Mouse (Mus musculus): ENCODE measurements around the gene Isca2.

Isca2 gene

DNA sequence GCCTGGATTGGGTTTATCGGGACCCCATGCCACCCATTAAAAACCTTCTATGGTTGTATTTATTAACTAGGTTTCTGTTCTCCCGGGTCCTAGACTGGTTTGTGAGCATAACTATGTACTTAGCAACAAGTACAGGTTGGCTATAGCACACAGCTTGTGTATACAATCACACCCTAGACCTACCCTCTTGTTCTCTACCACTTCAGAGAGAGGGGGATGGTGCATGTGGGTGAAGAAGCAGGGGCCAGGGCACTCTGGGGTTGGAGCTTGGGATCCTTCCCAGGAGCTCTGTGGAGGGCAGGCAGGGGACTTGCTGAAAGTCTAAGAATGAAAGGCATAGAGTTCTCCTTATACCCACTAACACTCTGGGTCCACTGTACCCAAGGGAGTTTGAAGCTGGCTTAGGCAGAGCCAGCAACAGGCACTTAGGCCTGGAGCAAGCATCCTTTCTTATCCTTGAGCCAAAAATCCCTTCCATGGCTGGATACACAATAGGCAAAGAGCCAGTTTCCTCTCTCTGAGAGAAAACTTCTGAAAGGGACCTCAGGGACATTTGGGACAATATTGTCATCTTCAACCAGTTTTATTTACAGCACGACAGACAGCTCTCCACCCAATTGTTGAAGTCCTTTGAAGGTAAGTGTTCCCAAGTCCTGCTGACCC is 41.7 kb downstream of the Isca2 start:
- DNase-seq (ENCODE audit: low spot score in 2 of 2), result no peak

DNA sequence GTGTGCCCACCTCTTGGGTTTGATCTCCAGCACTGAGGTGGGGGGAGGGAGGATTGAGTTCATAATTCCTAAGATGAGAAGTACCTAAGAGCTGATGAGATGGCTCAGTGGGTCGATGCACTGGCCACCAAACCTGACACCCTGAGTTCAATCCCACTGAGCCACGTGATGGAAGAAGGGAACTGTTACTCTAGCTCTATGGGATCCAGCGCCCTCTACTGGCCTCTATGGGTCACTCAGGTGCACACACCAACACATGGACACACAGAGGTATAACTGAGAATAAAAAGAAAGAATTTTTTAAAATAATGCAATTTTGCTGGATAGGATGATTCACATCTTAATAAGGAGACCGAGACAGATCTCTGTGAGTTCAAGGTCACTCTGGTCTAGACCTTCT is 45.4 kb downstream of the Isca2 start:
- no peak for DNase-seq (ENCODE audit: low spot score in 2 of 2)

DNA sequence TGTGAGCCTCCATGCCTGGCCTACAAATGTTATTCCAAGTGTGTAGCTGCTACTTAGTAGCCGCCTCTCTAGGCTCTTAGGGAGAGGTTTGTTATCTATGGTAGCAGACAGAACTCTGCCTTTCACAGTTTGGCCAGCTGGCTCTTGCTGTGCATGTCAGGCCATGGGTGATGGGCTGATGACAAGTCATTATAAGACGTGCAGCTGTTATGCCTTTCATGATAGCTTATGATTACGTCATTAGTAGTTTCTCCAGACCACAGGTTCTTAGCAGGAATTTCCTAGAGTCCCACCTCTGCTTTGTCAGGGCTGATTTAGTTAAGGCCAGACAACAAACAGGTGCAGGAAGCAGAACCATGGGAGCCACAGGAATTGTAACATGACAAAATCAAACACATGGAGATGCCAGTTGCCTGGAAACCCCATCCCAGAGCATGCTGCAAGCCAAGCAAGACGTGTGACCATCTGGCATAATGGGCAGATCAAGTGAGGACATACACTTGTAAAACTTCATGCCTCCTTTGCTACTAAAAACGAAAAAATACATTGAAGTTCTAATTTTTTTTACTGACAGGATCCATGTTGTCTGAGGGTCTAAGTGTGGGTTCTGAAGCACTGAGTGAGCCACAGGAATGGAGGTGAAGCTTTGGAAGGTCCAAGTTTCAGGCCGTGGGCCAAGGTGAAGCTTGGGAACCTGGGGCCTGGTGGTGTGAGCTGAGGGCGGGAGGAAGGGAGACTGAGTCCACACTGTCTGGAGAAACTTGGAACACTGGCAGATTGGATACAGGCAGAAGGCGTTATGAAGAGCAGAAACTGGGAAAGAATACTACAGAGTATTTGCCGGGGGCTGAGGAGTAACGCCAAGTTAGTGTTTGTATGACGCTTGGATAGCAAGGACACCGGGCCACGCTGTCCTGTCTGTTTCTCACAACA is 46.5 kb downstream of the Isca2 start:
- no peak for DNase-seq (ENCODE audit: low spot score in 2 of 2)

DNA sequence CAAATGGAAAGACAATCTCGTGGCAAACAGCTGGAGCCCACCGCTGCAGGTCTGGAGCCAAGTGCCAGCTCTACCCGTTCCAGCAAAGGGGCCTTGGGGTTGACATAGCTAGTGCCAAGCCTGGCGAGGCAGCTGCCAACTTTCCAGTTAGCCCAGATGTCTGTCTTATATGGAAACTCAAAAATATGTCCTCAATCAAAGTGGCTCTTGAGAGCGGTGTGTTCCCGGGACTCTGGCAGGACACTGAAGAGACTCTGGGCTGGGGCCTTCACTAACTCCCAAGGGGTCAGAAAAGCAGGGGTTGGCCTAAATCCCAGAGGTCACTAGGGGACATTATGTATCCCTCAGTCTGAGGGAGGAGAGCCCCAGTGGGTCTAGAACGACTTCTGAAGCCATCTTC is 50.5 kb downstream of the Isca2 start:
- no peak for DNase-seq (ENCODE audit: low spot score in 2 of 2)

DNA sequence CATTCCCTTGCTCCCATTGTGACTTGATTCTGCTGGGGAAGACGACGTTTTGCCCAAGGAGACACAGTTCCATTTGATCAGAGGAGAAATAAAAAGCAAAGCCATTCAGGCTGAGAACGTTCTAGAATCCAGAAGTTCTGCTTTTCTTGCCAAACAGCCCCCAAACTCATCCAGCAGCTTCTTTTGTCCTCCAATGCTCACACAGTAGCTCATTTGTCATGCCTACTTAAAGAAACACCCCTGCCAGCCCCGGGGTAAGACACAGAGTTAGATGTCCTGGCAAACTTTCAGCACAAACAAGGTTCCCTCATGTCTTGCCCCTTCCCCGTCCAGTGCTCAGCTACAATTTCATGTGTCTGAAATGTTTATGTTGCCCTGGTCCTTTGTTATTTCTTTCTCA is 51.2 kb downstream of the Isca2 start:
- DNase-seq (ENCODE audit: low spot score in 2 of 2), result no peak

All from frontal cortex, postnatal 25 days (tissue).